Mouse (Mus musculus): ENCODE data around the gene Gnmt.

Gene Gnmt

GRCm38 (mm10) chr17:46728904-46729318 lies at the start of gene Gnmt:
Gnmt (minus strand) TSS chr17:46729168.
- no peak for DNase-seq (ENCODE audit: low spot score in 2 of 2)

- DNase-seq (ENCODE audit: low spot score in 2 of 2): no peak
Measured at GRCm38 (mm10) chr17:46776087-46776486, 47.1 kb upstream of the Gnmt start.

- DNase-seq (ENCODE audit: low spot score in 2 of 2): no peak
Measured at GRCm38 (mm10) chr17:46775070-46775469, 46.1 kb upstream of the Gnmt start.

DNA sequence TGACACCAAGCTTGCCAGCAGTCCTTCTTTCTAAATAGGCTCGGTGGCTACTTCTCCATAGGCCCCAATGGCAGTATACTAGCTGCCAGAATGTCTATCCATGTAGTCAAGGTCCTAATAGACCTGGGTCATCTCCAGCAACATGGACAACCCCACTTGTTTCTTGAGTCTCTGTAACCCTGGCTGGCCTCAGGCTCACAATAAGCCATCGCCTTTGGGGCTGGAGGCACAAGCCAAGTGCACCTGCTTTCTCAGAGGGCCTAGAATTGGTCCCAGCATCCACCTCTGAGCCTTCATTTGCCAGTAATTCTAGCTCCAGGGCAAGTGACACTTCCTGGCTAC lies 45.1 kb upstream of the Gnmt start:
- DNase-seq (ENCODE audit: low spot score in 2 of 2): no peak

DNA sequence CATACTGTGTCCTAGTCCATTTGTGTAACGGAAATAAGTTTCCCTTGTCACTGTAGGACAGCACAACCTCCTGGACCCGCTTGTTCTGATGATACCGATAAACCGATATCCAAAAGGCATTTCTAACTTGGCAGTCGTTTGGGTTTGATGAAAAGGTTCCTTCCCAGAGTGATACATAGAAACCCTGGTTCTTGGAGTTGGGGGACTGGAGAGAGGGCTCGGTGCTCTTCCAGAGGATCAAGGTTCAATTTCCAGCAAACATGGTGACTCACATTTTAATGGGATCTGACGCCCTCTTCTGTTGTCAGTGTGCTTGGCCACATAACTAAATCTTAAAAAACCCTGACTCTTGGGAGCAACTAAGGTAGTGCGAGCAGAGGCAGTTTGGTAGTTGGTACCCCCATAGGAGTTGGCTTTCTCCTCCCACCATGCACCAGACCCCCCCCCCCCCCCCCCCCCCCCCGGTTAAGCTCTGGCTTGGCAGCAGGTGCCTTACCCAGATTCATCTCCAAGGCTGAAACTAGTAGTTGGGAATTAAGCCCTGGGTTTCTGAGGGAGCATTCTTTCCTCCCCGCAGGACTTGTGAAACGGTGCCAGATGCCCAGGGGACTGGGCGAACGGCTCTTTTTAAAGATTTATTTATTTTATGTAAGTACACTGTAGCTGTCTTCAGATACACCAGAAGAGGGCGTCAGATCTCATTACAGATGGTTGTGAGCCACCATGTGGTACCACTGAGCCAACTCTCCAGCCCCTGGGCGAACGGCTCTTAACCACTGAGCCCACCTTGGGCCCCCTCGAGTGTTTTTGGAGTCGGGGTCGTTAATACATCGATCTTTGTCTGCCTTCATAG lies 44.5 kb upstream of the Gnmt start:
- no peak for DNase-seq (ENCODE audit: low spot score in 2 of 2)

- peak; percentile 84 to 87 for DNase-seq (ENCODE audit: low spot score in 2 of 2)
Measured at GRCm38 (mm10) chr17:46772404-46773277, 43.7 kb upstream of the Gnmt start, which contains the start of gene 2310039H08Rik. 2310039H08Rik (plus strand) TSS chr17:46772635.

GRCm38 (mm10) chr17:46772038-46772403 lies 43.1 kb upstream of the Gnmt start:
- no peak for DNase-seq (ENCODE audit: low spot score in 2 of 2)

DNA sequence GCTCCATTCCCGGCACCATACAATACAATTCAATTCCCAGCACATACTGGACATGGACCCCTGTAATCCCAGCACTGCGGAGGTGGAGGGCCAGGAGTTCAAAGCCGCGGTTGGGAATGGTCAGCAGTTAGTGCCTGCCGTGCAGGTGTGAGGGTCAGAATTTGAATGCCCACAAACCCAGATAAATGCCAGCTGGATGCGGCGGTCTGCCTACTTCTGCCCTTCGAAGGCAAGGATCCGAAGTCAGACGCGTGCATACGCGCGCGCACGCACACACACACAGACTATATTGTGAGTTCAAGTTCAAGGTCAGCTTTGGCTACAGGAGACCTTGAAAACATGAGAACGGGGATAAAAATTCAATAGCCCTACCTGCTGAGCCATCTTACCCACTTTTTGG lies 42.6 kb upstream of the Gnmt start:
- DNase-seq (ENCODE audit: low spot score in 2 of 2): no peak

GRCm38 (mm10) chr17:46771025-46771424 lies 42.1 kb upstream of the Gnmt start:
- no peak for DNase-seq (ENCODE audit: low spot score in 2 of 2)

DNA sequence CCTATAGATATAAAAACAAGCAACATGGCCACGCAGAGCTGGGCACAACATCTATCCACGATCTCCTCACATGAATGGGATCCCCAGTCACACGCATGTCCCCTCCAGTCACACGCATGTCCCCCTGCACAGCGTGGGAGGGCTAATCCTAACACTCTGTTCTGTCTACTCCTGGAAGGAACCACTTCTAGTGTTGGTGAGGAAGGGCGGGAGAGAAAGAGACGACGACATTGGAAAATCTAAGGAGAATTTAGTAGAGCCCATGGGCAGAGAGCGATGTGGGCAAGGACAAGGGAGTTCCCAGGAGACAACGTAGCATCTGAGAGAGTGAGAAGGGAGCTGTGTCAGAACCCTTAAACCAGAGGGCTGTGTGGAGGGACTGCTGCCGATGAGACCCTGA lies 41.6 kb upstream of the Gnmt start:
- no peak for DNase-seq (ENCODE audit: low spot score in 2 of 2)

DNA sequence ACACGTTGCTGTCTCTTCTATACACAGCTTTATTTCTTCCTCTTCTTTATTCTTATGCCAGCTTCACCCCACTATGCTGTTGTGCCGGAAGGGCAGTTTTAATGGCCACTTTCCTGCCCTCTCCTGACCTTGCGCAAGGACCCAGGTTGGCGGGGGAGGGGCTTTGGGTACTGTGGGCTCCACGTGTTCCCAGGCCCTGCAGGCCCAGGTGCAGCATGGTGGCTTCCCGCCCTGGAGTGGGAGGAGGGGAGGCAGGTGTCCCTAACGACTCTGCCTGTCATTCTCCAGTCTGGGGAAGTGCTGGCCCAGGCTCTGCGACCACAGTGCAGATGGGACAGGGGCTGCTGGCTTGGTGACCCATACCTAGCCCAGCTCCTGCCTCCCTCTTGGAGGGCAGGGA lies 38.9 kb upstream of the Gnmt start:
- DNase-seq (ENCODE audit: low spot score in 2 of 2): no peak

- DNase-seq (ENCODE audit: low spot score in 2 of 2): peak; percentile 64 to 76
Measured at GRCm38 (mm10) chr17:46764916-46765315, 35.9 kb upstream of the Gnmt start.

DNA sequence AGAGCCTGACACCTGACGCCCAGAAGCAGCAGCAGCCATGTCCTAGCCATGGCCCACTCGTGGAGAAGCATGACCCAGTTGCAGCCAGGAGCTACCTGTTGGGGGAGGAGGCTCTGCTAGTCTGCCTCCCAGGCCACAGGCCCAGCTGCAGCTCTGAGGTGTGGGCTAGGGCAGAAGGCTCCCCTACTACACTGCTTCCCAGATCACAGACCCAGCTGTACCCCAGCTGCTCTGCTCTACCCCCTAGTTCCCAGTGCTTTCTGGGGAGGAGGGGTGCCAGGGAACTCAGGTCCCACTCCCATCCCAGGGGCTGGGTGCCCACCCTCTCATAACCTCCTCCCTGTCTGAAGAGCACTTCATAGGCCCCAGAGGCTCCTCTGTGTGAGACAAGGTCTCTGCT lies 34.6 kb upstream of the Gnmt start, which contains the start of gene Ptcra:
TSS of gene Ptcra (minus strand) at position 169 of the 400 bp plus-strand sequence.
- DNase-seq (ENCODE audit: low spot score in 2 of 2): no peak

- DNase-seq (ENCODE audit: low spot score in 2 of 2): peak in 1 of 2 experiments; percentile 55
Measured at GRCm38 (mm10) chr17:46758753-46759152, 29.8 kb upstream of the Gnmt start.

- peak; percentile 96 to 98 for DNase-seq (ENCODE audit: low spot score in 2 of 2)
Measured at GRCm38 (mm10) chr17:46751794-46752556, 23.0 kb upstream of the Gnmt start, which contains the start of gene Cnpy3. Cnpy3 (minus strand) TSS chr17:46752214.

DNA sequence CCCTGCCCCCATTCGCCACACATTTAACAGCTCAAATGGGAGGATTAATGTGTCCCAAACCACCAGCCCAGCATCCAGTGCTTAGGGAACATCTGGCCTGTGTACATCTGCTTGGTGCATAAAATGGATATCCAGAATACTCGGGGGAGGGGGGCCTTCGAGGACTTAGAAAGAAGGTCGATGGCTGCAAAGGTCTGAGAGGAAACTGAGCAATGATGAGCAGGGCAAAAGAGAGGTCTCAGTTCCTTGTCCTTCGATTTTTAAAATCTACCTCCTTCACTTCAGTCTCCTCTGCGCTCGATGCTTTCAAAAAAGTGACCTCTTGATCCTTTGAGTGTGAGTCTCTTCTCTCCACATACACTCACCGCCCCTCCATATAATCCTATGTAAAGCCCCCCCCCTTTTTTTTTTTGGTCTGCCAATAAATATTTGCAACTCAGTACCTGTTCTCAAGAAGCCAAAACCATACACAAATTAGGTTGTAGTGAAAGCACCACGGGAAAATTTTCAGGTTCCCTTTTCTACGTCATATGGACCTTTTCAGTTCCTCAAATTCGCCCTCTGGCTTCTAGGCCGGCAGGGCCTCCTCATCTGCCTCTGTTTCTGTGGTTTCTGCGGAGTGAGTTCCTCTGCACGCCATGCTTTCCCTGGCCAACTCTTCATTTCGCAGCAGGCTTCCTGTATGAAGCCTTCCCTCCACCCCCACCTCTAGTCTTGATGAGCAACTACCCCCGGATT lies 22.3 kb upstream of the Gnmt start:
- no peak for DNase-seq (ENCODE audit: low spot score in 2 of 2)

GRCm38 (mm10) chr17:46750580-46750979 lies 21.6 kb upstream of the Gnmt start:
- no peak for DNase-seq (ENCODE audit: low spot score in 2 of 2)

DNA sequence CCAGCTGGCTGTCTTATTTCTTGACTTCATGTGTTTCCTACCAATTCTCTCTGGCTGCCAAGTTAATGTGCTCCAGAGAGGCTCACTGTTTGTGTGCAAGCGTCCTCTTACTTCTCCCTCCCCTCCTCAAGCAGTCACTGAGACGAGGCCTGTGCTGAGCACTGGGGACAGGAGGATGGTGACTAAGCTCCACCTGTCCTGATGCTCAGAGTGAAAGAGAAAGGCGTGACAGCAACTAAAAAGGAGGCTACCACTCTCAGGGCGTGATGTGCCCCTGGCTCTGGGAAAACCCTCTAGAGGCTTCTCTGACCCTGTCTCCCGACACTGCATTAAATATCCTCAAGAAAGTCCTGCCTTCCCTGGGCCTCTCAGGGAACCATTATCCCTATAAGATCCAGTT lies 20.3 kb upstream of the Gnmt start:
- no peak for DNase-seq (ENCODE audit: low spot score in 2 of 2)

DNA sequence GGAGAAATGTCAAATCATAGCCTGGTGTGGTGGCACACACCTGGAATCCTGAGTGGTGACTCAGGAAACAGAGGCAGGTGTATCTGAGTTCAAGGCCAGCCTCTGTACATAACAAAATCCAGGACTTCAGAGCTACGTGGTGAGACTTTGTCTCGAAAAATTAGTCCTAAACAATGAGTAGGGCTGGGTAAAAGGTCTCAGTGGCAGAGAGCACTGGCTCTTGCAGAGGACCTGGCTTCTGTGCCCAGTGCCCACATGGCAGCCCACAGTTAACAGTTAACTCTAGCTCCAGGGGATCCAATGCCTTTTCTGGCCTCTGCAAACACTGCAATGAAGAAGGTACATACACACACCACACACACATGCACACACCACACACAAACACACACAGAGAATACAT lies 18.8 kb upstream of the Gnmt start:
- DNase-seq (ENCODE audit: low spot score in 2 of 2): no peak

GRCm38 (mm10) chr17:46747234-46747633 lies 18.3 kb upstream of the Gnmt start:
- no peak for DNase-seq (ENCODE audit: low spot score in 2 of 2)

DNA sequence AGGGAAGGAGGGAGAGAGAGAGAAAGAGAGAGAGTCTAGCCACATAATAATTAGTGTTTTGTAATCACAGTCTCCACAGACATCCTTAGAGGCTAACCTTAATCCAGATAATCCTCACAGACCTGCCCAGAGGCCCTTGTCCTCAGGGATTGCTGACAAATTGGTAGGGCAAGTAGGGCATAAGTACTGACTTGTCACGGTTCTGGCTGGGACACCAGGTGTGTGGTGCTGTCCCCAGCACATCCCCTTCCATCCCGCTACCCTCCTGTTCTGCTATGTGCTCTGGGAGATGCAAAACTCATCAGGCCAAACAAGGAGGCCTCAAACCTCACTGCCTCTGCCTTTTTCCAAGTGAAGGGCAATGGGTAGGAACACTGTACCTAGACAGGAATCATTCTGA lies 16.5 kb upstream of the Gnmt start:
- no peak for DNase-seq (ENCODE audit: low spot score in 2 of 2)
